Mouse (Mus musculus) kidney, postnatal 0 days (tissue): ENCODE measurements at regions not wholly inside any gene's neighbourhood (a gene's known extent, or its start where the extent isn't known, plus 50 kb on each side); places are given as distances from the start of the nearest gene placed in this dataset.

Source experiments
- ATAC-seq: fragments of 200-750 bp; cut with Nextera tagmentation; replicated peaks from 2 replicates; pipeline ENCODE4 v1.8.0; 2017; ENCODE audit warnings: low read depth, moderate number of reproducible peaks, moderate TSS enrichment, moderate library complexity; ENCODE audit not compliant: low FRiP score
- DNase-seq: peaks from one replicate; pipeline ENCODE4 v3.0.0-alpha.2; 2016; ENCODE audit warnings: low spot score
- H3K27ac ChIP-seq: fragments of 300-500 bp; sonication (generic); 2 replicates; pipeline ENCODE4 v1.5.1; 2014; ENCODE audit warnings: mild to moderate bottlenecking
- H3K27me3 ChIP-seq: fragments of 300-500 bp; sonication (generic); 2 replicates; pipeline ENCODE4 v1.6.1; 2014; ENCODE audit warnings: low read length, mixed read lengths; ENCODE audit not compliant: insufficient read depth
- H3K36me3 ChIP-seq: fragments of 300-500 bp; sonication (generic); 2 replicates; pipeline ENCODE4 v1.6.1; 2014; ENCODE audit warnings: low read length, mixed read lengths; ENCODE audit not compliant: insufficient read depth
- H3K4me1 ChIP-seq: fragments of 300-500 bp; sonication (generic); replicated peaks from 2 replicates; pipeline ENCODE4 v1.6.1; 2014; ENCODE audit warnings: antibody characterized with exemption, low read length, mixed read lengths; ENCODE audit not compliant: insufficient read depth
- H3K4me2 ChIP-seq: fragments of 300-500 bp; sonication (generic); 2 replicates; pipeline ENCODE4 v1.6.1; 2014; ENCODE audit warnings: mild to moderate bottlenecking, low read length, moderate library complexity, mixed read lengths
- H3K4me3 ChIP-seq: fragments of 300-500 bp; sonication (generic); replicated peaks from 2 replicates; pipeline ENCODE4 v1.5.1; 2014; ENCODE audit warnings: low read depth, low read length
- H3K9ac ChIP-seq: fragments of 300-500 bp; sonication (generic); 2 replicates; pipeline ENCODE4 v1.6.1; 2014; ENCODE audit warnings: low read depth, low read length
- H3K9me3 ChIP-seq: fragments of 300-500 bp; sonication (generic); replicated peaks from 2 replicates; pipeline ENCODE4 v1.6.1; 2016; ENCODE audit warnings: low read length, inconsistent platforms, mixed read lengths
- CTCF ChIP-seq: IDR thresholded peaks from 2 replicates; pipeline ENCODE4 v1.5.1; 2016; ENCODE audit warnings: antibody characterized with exemption, low read depth, mild to moderate bottlenecking, moderate library complexity
- WGBS: fragments of 180-500 bp; shearing (Covaris S2); extraction: QIAGEN DNeasy Blood & Tissue Kit; methylation state at CpG from one replicate; pipeline ENCODE4 v1.1.7; 2014; 5-methylcytosine and 5-hydroxymethylcytosine counted together

DNA sequence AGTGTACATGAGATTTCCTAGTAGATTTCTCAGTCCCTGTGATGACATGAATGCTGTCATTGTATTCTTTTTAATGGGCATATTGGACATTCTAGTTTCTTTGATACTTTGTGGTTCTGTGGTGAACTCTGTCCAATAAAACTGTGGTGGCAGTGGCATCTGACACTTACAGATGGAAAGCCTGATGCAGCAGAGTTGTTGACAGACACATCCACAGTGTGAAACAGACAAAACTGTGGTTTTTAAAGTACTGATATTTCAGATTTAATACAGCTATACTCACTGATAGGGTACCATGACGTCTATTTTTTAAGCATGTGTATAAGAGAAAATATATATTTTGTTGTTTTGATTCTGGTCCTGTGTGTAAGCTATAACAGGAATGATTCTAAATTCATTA, 818.0 kb downstream of the Trim52 start:
- DNase-seq (no peak), ATAC-seq (no peak)
- Histone ChIP-seq H3K9me3 (no peaks in the 10 kb centered on the region), H3K27ac (no peak overlapping the region), H3K36me3 (no peaks in the 10 kb centered on the region), H3K27me3 (no peaks in the 10 kb centered on the region), H3K4me1 (no peaks in the 10 kb centered on the region), H3K4me2 (no peak overlapping the region), H3K4me3 (no peak overlapping the region), H3K9ac (no peak overlapping the region)
- 82% methylated on average over 1 of the region's 1 CpGs for WGBS
- no peak for TF ChIP-seq CTCF

DNA sequence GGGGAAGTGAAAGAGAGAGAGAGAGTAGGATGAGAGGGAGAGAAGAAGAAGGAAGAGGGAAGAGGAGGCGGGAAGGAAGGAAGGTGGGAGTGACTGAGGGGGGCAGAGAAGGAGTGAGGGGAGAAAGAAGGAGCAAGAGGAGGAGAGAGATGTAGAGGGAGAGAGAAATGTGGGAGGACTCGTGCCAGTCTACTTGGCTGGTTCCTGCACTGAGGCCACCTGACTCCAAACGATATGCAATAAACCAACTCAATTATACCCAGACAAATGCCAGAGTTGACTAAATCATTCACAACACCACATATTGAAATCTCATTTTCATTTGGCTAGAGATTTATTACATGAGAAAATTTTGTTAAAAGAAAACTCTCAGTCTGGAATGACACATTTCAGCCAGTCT, 818.4 kb downstream of the Trim52 start:
- no peaks in the 10 kb centered on the region for H3K9me3 ChIP-seq
- H3K4me1 ChIP-seq = no peaks in the 10 kb centered on the region
- H3K36me3 ChIP-seq = no peaks in the 10 kb centered on the region
- H3K4me2 ChIP-seq = no peak overlapping the region
- DNase-seq = no peak
- ATAC-seq = no peak
- H3K4me3 ChIP-seq = no peak overlapping the region
- WGBS = 49% methylated on average over 3 of the region's 3 CpGs
- no peaks in the 10 kb centered on the region for H3K27me3 ChIP-seq
- no peak overlapping the region for H3K27ac ChIP-seq
- no peak for TF ChIP-seq CTCF
- H3K9ac ChIP-seq = no peak overlapping the region

DNA sequence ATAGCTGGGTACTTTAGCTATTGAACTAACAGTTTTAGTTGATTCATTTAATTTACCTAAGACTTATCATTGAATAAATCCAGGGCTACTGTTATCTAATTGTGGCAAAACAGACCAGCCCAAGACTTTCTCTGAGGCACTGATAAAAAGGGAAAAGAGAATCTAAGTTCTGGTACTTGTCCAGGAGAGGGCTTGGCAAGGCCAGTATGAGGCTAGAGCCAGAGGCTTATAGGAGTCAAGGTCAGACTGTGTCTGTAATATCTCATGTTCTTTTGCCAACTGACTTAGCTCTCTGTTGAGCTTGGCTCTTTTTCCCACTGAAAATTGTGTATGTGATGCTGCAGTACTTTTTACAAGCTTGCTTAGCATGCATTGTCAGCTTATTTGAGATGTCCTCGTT, 839.3 kb downstream of the Trim52 start:
- Histone ChIP-seq H3K9ac (no peak overlapping the region), H3K4me1 (no peaks in the 10 kb centered on the region), H3K27ac (no peak overlapping the region), H3K27me3 (no peaks in the 10 kb centered on the region), H3K36me3 (no peaks in the 10 kb centered on the region), H3K4me3 (no peak overlapping the region), H3K4me2 (no peak overlapping the region), H3K9me3 (no peaks in the 10 kb centered on the region)
- 75% methylated on average over 1 of the region's 1 CpGs for WGBS
- DNase-seq (peak; percentile 0), ATAC-seq (no peak)
- TF ChIP-seq CTCF = no peak

DNA sequence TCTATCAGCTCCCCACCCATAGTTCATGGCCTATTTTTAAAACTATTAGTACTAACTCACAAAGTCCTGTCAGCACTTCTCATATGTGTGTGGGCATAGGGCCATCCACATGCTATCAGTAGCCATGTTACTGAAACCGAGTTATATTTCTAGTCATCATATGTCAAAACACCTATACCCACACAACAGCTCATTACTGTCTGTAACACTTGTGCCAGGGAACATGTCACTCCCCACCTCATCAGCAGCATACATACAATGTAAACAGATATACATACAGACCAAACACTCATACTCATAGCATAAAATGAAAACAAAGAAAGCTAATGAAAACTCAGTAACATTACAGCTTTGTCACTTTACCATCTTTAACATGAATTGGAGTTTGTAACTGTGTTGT, 872.0 kb downstream of the Trim52 start:
- Histone ChIP-seq H3K27ac (no peak overlapping the region), H3K36me3 (no peaks in the 10 kb centered on the region), H3K9me3 (no peaks in the 10 kb centered on the region), H3K4me2 (no peak overlapping the region), H3K9ac (no peak overlapping the region), H3K4me1 (no peaks in the 10 kb centered on the region), H3K27me3 (no peaks in the 10 kb centered on the region), H3K4me3 (no peak overlapping the region)
- no peak for TF ChIP-seq CTCF
- DNase-seq (no peak), ATAC-seq (no peak)
- WGBS = 67% methylated on average over 1 of the region's 1 CpGs

DNA sequence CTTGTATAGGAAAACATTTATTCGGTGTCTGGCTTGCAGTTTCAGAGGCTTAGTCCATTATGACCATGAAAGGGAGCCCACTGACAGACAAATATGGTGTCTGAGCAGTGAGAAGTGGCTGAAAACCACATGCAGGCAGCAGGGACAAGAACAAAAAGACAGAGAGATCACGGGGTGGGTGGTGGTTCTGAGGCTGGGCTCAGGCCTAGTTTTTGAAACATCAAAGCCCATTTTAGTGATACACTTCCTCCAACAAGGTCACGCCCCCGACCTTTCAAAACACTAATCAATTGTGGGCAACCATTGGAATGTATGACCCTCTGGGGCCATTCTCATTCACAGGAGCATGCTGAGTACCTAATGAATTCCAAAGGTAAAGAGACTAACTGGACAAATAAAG, 874.8 kb downstream of the Trim52 start:
- Histone ChIP-seq H3K9me3 (no peaks in the 10 kb centered on the region), H3K27ac (no peak overlapping the region), H3K4me3 (no peak overlapping the region), H3K9ac (no peak overlapping the region), H3K36me3 (no peaks in the 10 kb centered on the region), H3K4me2 (no peak overlapping the region), H3K4me1 (no peaks in the 10 kb centered on the region), H3K27me3 (no peaks in the 10 kb centered on the region)
- TF ChIP-seq CTCF = no peak
- DNase-seq (no peak), ATAC-seq (no peak)
- WGBS = 47% methylated on average over 4 of the region's 4 CpGs

GRCm38 (mm10) chr14:106997565-106998279, 891.7 kb downstream of the Trim52 start:
- DNase-seq = no peak
- no peak for ATAC-seq
- H3K27me3 ChIP-seq = no peaks in the 10 kb centered on the region

GRCm38 (mm10) chr14:107004981-107005380, 899.0 kb downstream of the Trim52 start:
- H3K27me3 ChIP-seq = no peaks in the 10 kb centered on the region
- DNase-seq = no peak
- no peak for ATAC-seq
- H3K9ac ChIP-seq = no peak overlapping the region
- H3K4me3 ChIP-seq = no peak overlapping the region
- no peaks in the 10 kb centered on the region for H3K36me3 ChIP-seq
- TF ChIP-seq CTCF = no peak
- no peak overlapping the region for H3K4me2 ChIP-seq
- 83% methylated on average over 1 of the region's 1 CpGs for WGBS
- H3K4me1 ChIP-seq = no peaks in the 10 kb centered on the region
- no peaks in the 10 kb centered on the region for H3K9me3 ChIP-seq
- no peak overlapping the region for H3K27ac ChIP-seq

More at GRCm38 (mm10) chr14:106997565-106998279, 891.7 kb downstream of the Trim52 start:
- Histone ChIP-seq H3K4me3 (no peak overlapping the region), H3K9me3 (no peaks in the 10 kb centered on the region), H3K4me2 (no peak overlapping the region), H3K4me1 (no peaks in the 10 kb centered on the region), H3K27ac (no peak overlapping the region), H3K9ac (no peak overlapping the region), H3K36me3 (no peaks in the 10 kb centered on the region)
- no peak for TF ChIP-seq CTCF
- WGBS = 83% methylated on average over 4 of the region's 4 CpGs
